9 mouse cellular contexts compared by ENCODE assay signal in the genomic region with DNA sequence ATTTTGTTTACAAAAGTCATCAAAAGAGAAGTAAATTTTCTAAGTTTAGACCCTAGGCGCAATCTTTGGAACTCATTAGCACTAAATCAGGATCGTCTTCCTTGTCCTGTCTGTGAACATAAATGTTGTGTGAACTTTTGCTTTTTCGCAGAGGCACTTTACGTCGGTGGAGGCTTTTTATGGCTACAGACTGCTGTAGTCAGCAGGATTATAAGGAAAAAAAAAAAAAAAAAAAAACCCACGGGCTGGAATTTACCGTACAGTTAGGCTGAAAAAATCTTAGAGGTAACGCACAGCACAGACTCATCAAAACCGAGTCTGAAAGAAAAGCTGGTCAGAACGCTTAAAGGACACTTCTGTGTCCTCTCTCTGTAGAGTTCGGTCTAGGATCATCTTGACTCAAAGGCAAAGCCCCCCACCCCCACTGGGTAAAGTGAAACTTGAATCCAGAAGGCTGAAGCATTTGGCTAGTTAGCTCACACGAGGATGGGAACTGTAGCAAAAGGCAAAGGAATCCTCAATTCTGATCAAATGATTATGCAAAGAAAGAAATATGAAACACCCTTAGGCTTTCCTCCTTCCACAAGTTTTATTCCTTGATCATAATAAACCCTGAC. TPM values are rescaled to one million over a fixed set of nuclear protein-coding genes. Genes with fewer than 3 reads are reported as not detected.
DNase-seq lines count a peak whose midpoint lies in the region; ATAC-seq and TF ChIP-seq lines count a peak whose summit lies in the region.
"Had no signal": no experiment of that assay in that cellular context is flagged by ENCODE, and none has a peak within 500 bp of the region (broad histone marks: within the 10 kb centered on the region; RNA-seq: fewer than 3 reads in every experiment).

No protein-coding gene starts in this region.

- no peak overlapping the region for H3K27ac ChIP-seq in hindbrain, embryonic 11.5 days (ENCODE audit: low read depth, low read length)
- no peak overlapping the region for H3K27ac ChIP-seq in hindbrain, embryonic 13.5 days
- no peak overlapping the region for H3K27ac ChIP-seq in hindbrain, embryonic 16.5 days (ENCODE audit: low read depth, low read length)
- H3K27ac ChIP-seq in thymus, adult 2 months (ENCODE audit: control insufficient read depth, insufficient read depth, low read length) = no peak overlapping the region

- TF ChIP-seq CTCF in thymus, adult 2 months (IDR thresholded peaks at IDR 0.05; ENCODE audit: borderline replicate concordance, control insufficient read depth, extremely low read depth, insufficient read depth, low read length, poor library complexity) = no peak

- no peak for TF ChIP-seq POLR2A in thymus, adult 2 months (IDR thresholded peaks at IDR 0.05; ENCODE audit: control insufficient read depth, extremely low read depth, insufficient read depth, low read length, poor library complexity)

- no peak overlapping the region for H3K4me2 ChIP-seq in hindbrain, embryonic 11.5 days (replicated peaks; ENCODE audit: low read depth, low read length)
- no peak overlapping the region for H3K4me2 ChIP-seq in hindbrain, embryonic 13.5 days
- peak overlapping the region; percentile 28 for H3K4me2 ChIP-seq in hindbrain, embryonic 16.5 days (ENCODE audit: low read length)

- H3K27me3 ChIP-seq in hindbrain, embryonic 11.5 days (ENCODE audit: control insufficient read depth, insufficient read depth, low read length) = no peaks in the 10 kb centered on the region
- H3K27me3 ChIP-seq in hindbrain, embryonic 13.5 days = no peaks in the 10 kb centered on the region
- H3K27me3 ChIP-seq in hindbrain, embryonic 16.5 days (replicated peaks; ENCODE audit: control insufficient read depth, insufficient read depth, low read length) = no peaks in the 10 kb centered on the region
- H3K27me3 ChIP-seq in thymus, adult 2 months (ENCODE audit: control insufficient read depth, insufficient read depth, low read length) = no peaks in the 10 kb centered on the region

- peak; percentile 17 for DNase-seq in hindbrain, embryonic 11.5 days (ENCODE audit: low spot score)
- DNase-seq in embryo, embryonic 10 days (ENCODE audit: low spot score) = peak; percentile 18
- peak; percentile 21 to 28 for DNase-seq in lung, postnatal 4 days
- no peak for DNase-seq in layer of hippocampus, postnatal 14 days (ENCODE audit: low spot score in 2 of 2)
- DNase-seq in thymus, adult 2 months = no peak

- H3K4me1 ChIP-seq in hindbrain, embryonic 11.5 days (replicated peaks; ENCODE audit: control insufficient read depth, insufficient read depth, low read length) = no peaks in the 10 kb centered on the region
- no peaks in the 10 kb centered on the region for H3K4me1 ChIP-seq in hindbrain, embryonic 13.5 days (replicated peaks)
- no peaks in the 10 kb centered on the region for H3K4me1 ChIP-seq in hindbrain, embryonic 16.5 days (ENCODE audit: control insufficient read depth, insufficient read depth, low read depth, low read length)
- H3K4me1 ChIP-seq in thymus, adult 2 months (replicated peaks; ENCODE audit: control insufficient read depth, insufficient read depth, low read length) = no peaks in the 10 kb centered on the region

- H3K9me3 ChIP-seq in hindbrain, embryonic 11.5 days (ENCODE audit: control insufficient read depth, low read length) = no peaks in the 10 kb centered on the region
- no peaks in the 10 kb centered on the region for H3K9me3 ChIP-seq in hindbrain, embryonic 13.5 days
- H3K9me3 ChIP-seq in hindbrain, embryonic 16.5 days (ENCODE audit: control insufficient read depth, low read length) = no peaks in the 10 kb centered on the region

- H3K36me3 ChIP-seq in hindbrain, embryonic 11.5 days (ENCODE audit: control insufficient read depth, insufficient read depth, low read length) = no peaks in the 10 kb centered on the region
- H3K36me3 ChIP-seq in hindbrain, embryonic 13.5 days = no peaks in the 10 kb centered on the region
- no peaks in the 10 kb centered on the region for H3K36me3 ChIP-seq in hindbrain, embryonic 16.5 days (ENCODE audit: control insufficient read depth, insufficient read depth, low read length)
- H3K36me3 ChIP-seq in thymus, adult 2 months (ENCODE audit: control insufficient read depth, insufficient read depth, low read length) = no peaks in the 10 kb centered on the region

- H3K9ac ChIP-seq in hindbrain, embryonic 11.5 days (ENCODE audit: low read depth, low read length) = no peak overlapping the region
- H3K9ac ChIP-seq in hindbrain, embryonic 13.5 days = no peak overlapping the region
- H3K9ac ChIP-seq in hindbrain, embryonic 16.5 days (ENCODE audit: low read depth, low read length) = no peak overlapping the region

- no peak for ATAC-seq in hindbrain, embryonic 11.5 days (ENCODE audit: low FRiP score)
- no peak for ATAC-seq in hindbrain, embryonic 13.5 days (ENCODE audit: low FRiP score)
- no peak for ATAC-seq in hindbrain, embryonic 16.5 days
- ATAC-seq in activated CD4-positive, CD25-positive, alpha-beta regulatory T cell, adult 4 months = no peak

- 56% methylated on average over 12 of the region's 12 CpGs for WGBS in hindbrain, embryonic 11.5 days
- WGBS in hindbrain, embryonic 13.5 days = 62% methylated on average over 12 of the region's 12 CpGs
- 64% methylated on average over 12 of the region's 12 CpGs for WGBS in hindbrain, embryonic 16.5 days
- 56% methylated on average over 12 of the region's 12 CpGs for WGBS in thymus, adult 2 months

- no peak overlapping the region for H3K4me3 ChIP-seq in hindbrain, embryonic 11.5 days (ENCODE audit: low read depth, low read length)
- H3K4me3 ChIP-seq in hindbrain, embryonic 13.5 days = no peak overlapping the region
- H3K4me3 ChIP-seq in hindbrain, embryonic 16.5 days (ENCODE audit: low read length) = peak overlapping the region; percentile 18; the same call in 1 of the 2 replicates
- H3K4me3 ChIP-seq in thymus, adult 2 months (ENCODE audit: control insufficient read depth, insufficient read depth, low read length) = no peak overlapping the region

RNA-seq across cellular contexts. Expression of a gene that starts 1.0 kb away (rescaled TPM):
- 0.57 and 0.70 TPM in 2 replicates for polyA plus RNA-seq in hindbrain, embryonic 11.5 days (2014; fragmentation: Nextera tagmentation; extraction: Ambion mirVana)
- 0.38 and 0.48 TPM in 2 replicates for polyA plus RNA-seq in hindbrain, embryonic 13.5 days (2015; fragmentation: Nextera tagmentation; extraction: Ambion mirVana)
- 0.63 and 1.2 TPM in 2 replicates for polyA plus RNA-seq in hindbrain, embryonic 16.5 days (2015; fragmentation: Nextera tagmentation; extraction: Ambion mirVana)
- 1 to 10 TPM; 1.3 to 1.7 TPM for total RNA-seq in layer of hippocampus, postnatal 14 days (2021)
- polyA plus RNA-seq in activated CD4-positive, CD25-positive, alpha-beta regulatory T cell, adult 4 months (2017; shearing (Covaris generic)) = under 1 TPM; 0.12 to 0.18 TPM
- polyA plus RNA-seq in thymus, adult 2 months (2012; rRNA removed) = 0.97 and 1.3 TPM in 2 replicates
- total RNA-seq: hematopoietic stem cell, adult 5-6 weeks had no signal

Comparison
In these comparisons a context has a peak if more than half of its experiments do, and no peak if none do; other contexts are left out.
1. DNase-seq: peak in hindbrain, embryonic 11.5 days (single experiment), embryo, embryonic 10 days (single experiment) and lung, postnatal 4 days (2 of 2); none in layer of hippocampus, postnatal 14 days (0 of 2) and thymus, adult 2 months (single experiment).